Mouse (Mus musculus) frontal cortex, adult (tissue): ENCODE data around the gene Atf7ip.

Experiments used
- ATAC-seq: cut with Nextera tagmentation; 2 replicates; pipeline ENCODE4 v1.9.2; 2017; ENCODE audit warnings: mild to moderate bottlenecking, moderate library complexity, mixed read lengths; ENCODE audit not compliant: low TSS enrichment

Atf7ip gene

DNA sequence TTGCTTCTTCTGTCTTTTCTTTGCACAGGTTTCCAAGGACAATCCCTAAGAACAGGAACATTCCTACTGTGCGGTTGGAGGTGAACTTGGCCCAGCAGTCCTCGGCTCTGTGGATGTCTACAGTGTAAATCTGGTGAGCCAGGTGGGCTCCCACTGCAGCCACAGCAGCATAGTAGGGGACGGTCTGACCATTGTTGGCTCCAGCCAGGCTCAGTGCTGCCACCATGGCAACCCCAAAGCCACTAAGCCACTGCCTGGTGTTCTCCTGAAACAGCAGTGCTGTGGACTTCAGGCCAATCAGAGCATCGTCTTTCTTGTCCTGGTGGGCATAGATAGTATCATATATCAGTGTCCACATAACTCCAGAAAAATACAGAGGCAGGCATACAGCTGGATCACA lies 19.8 kb upstream of the Atf7ip start:
- ATAC-seq = no peak

DNA sequence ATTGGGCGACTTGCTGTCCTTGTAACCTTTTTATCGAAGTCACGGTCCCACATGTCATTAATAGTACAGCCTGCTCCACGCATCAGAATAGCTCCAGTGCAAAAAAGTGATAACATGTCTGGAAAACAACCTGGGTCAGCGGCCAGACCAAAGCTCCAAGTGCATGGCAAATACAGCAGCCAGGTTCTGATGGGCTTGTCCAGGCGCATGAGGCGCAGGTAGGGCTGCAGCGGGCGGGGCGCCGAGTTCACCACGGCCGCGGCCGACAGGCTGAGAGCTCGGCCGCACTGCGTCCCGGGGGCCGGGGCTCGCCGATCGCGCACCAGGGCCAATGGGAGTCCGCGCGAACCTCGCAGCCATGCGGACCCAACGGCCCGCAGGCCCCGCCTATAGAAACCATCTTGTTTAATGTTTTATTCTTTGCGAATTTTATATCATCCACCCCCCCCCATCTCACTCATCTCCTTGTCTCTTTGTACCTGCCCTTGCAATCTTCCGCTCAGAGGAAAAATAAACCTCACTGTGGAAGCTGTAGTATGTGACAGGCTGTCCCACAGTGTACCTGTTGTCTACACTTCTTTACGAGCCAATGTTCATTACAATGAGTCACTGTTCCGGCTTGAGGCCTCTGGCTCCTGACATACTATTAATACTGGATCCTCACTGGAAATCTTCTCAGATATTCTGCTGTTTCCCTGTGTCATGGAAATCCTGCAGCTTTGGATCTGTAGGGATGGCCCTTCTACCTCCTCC lies 19.0 kb upstream of the Atf7ip start:
- no peak; the same call in 1 of the 2 replicates for ATAC-seq

DNA sequence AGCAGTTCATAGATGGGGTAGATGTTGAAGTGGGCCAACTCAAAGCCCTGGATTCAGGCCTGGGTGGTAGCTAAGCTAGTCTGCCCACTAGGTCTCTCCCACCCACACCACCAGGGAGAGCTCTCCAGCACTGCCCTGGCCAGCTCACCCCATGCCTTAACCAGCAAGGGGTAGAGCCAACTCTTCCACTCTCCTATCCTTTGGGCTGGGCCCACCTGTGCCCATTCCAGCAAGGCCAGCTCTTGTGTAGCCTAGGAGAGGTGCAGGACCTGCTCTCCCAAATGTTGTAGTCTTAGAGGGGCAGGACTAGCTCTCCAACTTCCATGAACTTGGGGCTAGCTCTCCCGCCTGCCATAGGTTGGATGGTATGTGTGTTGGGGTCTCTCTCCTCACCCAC lies 18.4 kb upstream of the Atf7ip start:
- ATAC-seq = no peak

DNA sequence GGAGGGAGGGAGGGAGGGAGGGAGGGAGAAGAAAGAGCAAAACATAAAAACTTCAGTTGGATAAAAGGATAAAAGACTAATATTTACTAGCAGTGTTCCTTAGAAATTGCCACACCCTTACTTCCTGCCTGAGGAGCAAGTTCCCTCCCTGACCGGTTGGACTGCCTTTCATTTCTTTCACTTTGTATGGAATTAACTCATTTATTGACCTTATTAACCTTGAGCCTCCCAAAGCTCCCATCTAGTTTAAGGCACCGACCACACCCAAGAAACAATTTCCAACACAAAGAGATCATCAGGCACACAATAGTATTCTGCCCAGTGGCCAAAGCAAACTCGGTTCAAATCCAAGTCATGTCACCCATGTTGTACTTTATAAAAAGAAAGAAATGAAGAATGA lies 16.1 kb upstream of the Atf7ip start:
- ATAC-seq = no peak

DNA sequence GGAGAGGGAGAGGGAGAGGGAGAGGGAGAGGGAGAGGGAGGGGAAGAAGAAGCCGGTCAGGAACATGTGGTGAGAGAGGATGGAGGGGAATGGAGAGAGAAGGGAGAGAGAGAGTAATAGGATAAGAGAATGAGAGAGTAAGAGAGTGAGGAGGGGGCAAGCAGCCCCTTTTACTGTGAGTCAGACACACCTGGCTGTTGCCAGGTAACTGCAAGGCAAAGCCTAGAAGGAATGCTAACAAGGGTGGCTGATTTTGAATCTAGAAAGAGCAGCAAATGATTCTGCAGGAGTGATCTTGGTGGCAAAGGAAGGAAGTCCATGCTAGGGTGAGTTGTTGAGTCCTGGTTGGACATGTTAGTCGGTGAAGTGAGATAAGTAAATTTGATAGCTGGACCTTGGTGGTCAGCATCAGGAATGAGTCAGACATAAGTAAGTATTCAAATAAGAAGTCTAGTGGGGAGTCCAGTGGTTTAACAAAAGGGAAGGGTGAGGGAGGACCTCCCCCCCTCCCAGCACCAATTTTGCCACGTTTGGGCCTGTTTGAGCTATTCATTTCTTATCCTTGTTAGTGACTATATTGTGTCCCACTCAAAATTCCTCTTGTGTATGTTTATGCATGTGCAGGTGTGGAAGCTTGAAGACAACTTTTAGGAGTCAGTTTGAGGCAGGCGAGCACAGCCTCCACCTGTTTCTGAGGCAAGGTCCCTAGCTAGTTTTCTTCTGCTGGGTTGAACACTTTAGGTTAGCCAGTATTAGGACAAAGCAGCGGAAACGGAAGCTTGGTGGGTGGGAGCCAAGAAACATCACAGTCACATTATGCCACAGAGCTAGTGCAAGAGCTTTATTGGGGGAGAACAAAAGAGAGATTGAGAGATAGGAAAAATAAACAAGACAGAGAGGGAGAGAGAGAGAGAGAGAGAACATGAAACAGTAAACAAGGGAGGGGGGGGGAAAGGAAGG lies 15.2 kb upstream of the Atf7ip start:
- no peak for ATAC-seq

DNA sequence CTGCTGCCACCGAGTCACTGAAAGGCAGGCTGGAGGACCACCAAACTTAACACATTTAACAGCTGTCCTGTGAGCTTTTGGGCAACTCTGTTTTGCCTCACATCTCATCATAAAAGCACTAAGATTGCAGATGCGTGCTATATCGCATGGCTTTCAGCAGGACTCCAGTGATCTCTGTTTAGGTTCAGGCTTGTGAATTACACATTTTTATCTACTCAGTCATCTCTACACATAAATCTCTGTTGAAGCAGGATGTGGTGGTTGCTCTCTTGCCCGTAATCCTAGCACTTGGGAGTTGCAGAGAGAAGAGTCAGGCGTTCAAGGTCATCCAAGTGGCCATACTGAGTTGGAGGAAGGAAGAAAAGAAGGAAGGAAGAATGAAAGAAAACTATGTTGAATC lies 14.3 kb upstream of the Atf7ip start:
- no peak for ATAC-seq

DNA sequence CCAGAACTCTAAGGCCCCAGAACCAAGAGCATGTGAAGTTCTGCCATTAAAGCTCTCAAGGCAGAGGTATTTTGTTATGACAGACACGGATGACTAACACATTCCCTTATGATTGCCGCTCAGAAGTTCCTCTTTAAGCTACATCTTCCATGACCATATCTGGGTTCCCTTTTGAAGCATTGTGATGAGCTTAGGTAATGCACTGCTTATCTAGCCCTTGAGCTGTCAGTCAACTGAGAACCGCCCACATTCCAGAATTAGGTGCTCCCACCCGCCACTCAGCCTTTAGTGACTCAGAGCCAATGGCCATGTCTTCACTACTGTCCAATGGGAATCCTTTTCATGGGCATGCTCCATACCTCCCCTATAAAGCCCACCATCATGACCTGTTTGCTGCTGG lies 13.7 kb upstream of the Atf7ip start:
- ATAC-seq = no peak

DNA sequence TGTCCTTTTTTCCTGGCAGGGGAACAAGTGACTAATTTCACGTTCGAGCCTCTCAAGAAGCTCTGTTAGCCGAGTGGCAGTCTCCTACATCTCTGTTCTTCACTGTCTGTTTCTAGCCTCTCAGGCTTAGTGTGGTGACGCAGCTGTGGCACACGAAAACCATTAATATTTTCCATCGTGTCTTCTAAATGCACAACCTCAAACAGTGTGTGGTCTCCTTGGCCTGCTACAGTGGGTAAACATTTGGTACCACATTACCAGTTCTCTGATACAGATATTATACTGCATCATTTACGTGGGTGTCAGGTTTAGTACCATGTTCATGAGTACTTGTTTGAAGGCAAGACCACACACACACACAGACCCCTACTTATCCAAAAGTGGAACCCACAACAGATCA lies 12.5 kb upstream of the Atf7ip start:
- no peak for ATAC-seq

DNA sequence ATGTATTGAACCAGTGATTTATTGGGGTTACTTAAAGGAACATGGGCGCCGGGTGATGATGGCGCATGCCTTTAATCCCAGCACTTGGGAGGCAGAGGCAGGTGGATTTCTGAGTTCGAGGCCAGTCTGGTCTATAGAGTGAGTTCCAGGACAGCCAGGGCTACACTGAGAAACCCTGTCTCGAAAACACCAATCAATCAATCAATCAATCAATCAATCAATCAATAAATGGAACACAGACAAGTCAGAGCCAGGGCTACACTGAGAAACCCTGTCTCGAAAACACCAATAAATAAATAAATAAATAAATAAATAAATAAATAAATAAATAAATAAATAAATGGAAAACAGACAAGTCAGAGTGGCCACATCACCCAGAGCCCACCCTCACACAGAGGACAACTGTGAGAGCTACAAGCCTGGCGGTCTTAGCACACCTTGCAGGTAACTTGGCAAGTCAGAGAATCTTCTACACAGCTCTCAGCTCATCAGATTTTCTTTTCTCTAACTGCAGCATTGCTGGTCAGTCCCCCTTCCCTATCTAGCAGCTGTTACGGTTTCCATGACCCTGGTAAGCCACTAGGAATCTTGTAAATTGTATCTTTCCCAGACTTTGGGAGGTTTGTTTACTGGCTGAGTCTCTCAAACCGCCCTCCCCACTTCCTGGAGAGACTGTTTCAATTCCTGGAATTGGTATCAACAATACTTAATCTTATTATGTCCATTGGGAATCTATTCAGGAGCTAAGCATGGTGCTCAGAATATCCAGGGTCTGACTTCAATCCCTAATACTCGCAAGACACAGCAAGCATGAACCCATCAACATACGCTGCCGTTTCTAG lies 11.8 kb upstream of the Atf7ip start:
- ATAC-seq = no peak

DNA sequence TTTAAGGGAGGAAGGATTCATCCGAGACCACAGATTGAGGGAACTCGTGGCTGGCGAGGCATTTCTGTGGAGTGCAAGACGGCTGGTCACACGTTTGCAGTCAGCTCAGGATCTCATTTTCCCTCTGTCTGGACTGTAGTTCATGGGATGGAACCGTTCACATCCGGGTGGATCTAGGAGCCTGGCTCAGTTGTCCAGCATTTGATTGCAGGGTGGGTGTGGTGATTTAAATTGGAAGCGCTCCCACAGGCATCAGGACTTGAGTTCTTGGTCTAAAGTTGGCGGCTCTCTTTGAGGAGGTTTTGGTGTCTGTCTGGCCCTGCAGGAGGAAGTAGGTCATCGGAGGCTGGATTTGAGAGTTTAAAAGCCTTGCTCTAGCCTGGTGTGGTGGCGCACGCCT lies 10.9 kb upstream of the Atf7ip start:
- no peak for ATAC-seq

DNA sequence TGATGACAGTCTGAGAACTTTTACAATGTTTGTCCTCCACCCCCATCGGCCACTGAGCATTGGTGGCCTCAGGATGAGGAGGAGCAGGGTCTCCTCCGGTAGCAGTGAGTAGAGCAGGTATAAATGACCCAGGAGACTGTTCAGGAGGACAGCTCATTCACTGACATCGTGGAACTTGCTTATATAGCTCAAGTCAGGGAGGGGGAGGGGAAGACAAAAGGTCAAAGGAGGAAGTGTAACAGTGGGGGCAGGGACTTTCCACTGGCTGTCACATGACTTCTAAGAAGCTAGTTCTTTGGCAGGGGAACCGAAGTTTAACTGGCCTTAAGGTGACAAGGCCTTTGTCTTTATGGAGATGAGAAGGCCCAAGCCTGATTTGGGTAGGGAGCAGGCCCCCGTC lies 8.2 kb upstream of the Atf7ip start:
- ATAC-seq = no peak

DNA sequence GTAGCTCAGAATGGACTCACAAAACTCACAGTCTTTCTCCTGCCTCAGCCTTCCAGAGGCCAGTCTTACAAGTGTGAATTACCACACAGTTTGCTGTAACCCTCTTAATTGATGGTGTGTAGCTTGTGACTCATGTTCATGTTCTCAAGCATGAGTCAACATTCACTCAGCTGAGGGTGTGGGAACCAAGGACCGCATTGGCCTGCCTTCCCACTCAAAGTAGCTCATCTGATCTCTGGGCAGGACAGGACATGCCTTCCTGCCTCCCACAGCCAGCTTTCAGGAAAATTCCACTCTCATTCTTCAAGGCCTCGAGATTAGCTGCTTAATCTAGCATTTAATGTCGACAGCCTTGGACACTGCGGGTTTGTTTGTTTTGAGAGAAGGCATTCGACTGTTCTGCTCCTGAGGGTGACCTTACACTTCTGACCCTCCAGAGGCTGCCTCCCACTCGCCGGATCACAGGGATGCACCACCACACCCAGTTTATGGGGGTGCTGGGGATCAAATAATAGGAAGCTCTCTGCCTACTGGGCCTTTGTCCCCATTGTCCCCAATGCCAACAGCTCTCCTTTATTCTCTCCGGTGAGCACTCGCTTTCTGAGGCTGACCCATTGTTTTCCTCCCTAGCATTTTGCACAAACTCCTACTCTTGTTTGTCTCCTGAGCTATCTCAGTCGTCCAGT lies 6.5 kb upstream of the Atf7ip start:
- ATAC-seq = no peak

DNA sequence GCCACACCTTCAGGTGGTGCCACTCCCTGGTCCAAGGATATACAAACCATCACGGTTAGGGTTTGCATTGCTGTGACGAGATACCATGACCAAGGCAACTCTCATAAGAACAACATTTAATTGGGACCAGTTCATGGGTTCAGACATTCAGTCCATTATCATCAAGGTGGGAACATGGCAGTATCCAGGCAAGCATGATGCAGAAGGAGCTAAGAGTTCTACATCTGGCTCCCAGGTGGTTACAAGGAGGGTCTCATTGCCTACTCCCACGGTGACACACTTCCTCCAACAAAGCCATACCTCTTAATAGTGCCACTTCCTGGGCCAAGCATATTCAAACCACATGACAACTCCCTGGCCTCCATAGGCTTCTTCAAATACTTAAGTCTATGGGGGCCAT lies 2.7 kb downstream of the Atf7ip start:
- ATAC-seq = no peak

DNA sequence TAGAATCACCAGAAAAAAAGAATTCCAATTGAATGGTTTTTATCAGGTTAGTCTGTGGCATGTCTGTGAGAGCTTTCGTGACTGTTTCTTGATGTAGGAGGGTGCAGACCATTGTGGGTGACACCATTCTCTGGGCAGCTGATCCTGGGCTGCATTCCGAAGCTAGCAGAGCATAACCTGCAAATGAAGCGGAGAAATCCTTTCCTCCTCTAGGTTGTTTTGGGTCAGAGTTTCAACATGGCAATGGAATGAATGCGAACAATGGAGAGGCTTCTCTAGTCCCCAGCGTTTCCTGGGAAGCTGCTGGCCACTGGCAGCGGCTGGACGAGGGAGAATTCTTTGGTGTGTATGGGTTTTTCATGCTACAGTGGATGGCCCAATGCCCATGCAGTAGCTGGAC lies 5.0 kb downstream of the Atf7ip start:
- ATAC-seq = no peak

DNA sequence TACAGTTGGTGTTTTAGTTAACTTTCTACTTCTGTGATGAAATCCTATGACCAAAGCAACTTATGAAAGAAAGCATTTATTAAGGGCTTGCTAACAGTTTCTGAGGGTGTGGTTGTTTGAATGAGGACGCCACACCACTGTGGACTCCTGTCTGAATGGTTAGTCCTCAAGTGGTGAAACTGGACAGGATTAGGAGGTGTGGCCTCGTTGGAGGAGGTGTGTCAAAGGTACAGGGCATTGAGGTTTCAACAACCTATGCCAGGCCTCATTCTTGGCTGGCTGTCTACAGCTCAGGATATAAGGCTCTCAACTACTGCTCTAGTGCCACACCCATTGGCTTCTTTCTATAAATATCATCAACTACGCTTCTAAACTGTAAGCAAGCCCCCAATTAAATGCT lies 6.4 kb downstream of the Atf7ip start:
- no peak for ATAC-seq

DNA sequence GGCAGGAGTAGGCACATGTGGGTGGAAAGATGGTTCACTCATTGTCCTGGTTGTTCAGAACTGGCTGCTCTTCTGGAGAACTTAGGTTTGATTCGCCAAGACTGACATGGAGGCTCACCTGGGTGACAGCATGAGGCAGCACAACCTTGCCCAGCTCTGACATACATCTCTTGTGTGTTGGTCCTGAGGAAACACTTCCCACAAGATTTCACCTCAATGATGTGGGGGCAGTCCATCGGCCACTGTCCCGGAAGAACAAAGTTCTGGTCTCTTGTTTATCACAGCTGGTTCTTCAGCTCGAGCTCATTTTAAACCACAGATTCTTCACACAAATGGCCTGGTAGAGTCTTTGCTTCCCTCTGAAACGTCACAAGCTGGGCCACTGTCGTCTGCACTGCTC lies 10.7 kb downstream of the Atf7ip start:
- ATAC-seq = no peak

DNA sequence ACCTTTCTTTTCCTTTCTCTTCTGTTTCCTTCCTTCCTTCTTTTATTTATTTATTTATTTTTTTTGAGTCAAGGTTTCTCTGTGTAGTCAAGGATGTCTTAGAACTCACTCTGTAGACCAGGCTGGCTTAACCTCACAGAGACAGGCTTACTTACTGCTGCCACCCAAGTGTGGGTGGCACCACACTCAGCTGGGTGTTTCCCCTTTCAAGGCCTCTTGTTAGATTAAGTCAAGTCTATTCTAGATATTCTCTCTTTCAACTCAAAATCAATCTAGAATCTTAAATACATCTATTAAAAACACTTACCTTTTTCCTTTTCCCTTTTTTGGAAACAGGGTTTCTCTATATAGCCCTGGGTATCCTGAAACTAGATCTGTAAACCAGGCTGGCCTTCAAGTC lies 11.3 kb downstream of the Atf7ip start:
- no peak for ATAC-seq

DNA sequence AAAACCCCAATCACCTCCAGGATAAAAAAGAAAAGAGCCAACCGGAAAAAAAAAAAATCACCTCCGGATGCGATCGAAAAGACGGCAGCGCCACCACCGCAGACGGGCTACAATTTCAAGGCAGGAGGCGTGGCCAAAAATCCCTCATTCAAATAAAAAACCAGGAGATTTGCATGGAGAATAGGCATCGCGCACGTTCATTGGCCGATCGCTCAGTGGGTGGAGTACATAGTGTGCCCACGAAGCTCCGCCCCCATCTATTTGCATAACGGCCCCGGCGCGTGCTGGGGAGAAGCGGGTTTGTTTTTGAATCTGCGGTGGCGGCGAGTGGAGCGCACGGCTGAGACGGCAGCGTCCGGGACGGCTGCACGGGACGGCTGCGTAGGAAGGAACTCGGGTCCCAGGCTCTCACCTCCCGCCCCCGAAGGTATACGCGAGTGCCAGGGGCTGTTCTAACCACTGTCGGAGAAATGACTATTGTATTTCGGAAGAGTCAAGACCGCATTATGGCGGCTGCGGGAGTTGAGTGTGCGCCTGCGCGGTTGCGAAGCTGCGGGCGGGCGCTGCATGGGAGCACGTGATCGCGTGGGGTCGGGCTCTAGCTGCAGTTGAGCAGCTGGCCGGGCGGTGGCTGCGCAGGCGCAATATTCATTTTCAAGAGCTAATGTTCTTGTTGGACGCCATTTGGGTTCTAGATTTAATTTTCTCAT lies 12.7 kb downstream of the Atf7ip start:
- peak; percentile 98 for ATAC-seq

DNA sequence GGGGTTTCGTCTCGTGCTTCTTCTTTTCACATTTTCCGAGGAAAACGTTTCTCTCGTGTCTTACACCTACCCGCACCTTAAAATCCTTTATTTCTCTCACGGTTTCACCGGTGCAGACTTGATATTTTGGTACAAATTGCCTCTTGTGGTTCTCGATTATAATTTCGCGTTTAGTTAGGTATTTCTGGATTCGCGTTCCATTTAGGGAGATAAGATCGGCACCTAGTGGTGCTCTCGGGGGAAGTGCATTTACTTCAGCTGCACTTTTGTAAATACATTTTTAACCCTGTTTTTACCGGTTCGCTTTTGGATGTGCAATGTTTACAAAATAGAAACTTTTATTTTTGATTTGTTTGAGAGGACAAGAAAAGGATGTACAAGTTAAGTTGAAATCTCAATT lies 13.3 kb downstream of the Atf7ip start:
- ATAC-seq = peak; percentile 31

DNA sequence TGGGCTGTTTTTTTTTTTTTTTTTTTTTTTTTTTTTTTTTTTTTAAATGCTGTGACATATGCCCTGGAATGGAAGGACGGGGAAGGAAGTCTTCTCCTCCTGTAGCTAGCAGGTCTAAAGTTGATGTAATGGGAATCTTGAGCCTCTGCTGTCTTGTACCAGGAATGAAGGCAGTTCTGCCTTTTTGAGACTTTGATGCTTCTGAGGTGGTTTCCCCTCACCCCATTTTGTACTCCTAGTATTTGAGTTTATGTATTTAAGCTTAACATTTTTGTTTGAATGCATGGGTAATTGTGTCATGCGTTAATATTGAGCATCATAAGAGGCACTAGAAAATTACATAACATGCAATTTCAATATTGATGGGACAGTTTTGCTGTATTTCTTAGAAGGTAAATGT lies 14.4 kb downstream of the Atf7ip start:
- ATAC-seq = no peak

DNA sequence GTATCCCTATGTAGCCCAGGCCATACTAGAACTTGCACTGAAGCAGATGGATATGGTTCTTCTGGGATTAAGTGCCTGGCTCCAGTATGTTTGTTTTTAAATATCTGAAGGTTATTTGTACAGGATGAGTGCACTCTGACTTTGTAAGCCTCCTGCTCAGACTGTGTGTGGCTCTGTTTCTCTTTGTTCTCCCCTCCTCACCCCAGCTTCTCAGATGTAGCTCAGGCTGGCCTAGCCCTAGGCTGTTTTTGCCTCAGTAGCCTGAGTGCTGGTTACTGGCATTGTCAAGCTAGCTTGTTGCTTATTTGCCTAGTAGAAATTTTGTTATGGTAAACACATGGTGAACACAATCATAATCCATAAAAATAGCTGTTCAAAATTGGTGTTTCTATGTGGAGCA lies 15.7 kb downstream of the Atf7ip start:
- ATAC-seq = no peak
